Mouse (Mus musculus): ENCODE data around the gene Gm340. TPM values are rescaled to one million over a fixed set of nuclear protein-coding genes. Genes with fewer than 3 reads are reported as not detected.
A peak's percentile ranks its signal among the peaks of the same experiment; 100 is the strongest.

Gm340 gene
- polyA plus RNA-seq, 1 experiment from 2014 or later = 3.6 TPM

GRCm38 (mm10) chr19:41617102-41617501 is 34.9 kb downstream of the Gm340 start:
- 50% methylated on average over 13 of the region's 13 CpGs for WGBS
- peak overlapping the region; percentile 37; the same call in 1 of the 2 replicates for H3K27ac ChIP-seq (replicated peaks)
- H3K9me3 ChIP-seq = no peaks in the 10 kb centered on the region
- no peaks in the 10 kb centered on the region for H3K36me3 ChIP-seq (replicated peaks)
- H3K4me3 ChIP-seq = no peak overlapping the region
- H3K4me1 ChIP-seq = peaks cover 67% of the 10 kb centered on the region
- peak; percentile 20 for DNase-seq (ENCODE audit: low spot score)
- peaks cover 93% of the 10 kb centered on the region for H3K27me3 ChIP-seq (replicated peaks; ENCODE audit: low read depth, poor library complexity, severe bottlenecking)

DNA sequence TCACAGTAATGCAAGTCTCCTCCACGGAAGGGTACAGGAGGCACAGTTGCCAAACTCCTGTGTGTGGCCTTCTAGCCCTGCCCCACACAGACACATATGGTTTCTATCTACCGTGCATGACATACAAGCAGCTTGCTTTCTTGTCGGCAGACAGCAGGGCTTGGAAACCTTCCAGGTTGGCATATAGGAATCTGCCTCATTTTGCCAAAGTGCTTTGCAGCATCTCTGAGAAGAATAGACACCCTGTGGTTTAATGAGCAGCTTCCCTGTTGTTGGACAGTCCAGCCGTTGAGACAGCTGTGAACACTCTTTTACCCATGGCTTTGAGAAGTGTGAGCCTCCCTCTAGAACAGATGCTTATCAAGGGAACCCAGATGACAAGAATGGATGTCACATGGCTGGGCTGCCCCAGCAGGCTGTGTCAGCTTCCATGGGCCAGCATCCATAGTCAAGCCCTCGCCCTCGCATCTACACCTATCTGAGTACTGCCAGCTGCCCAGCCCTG is 36.0 kb downstream of the Gm340 start:
- H3K4me3 ChIP-seq = no peak overlapping the region
- H3K36me3 ChIP-seq (replicated peaks) = no peaks in the 10 kb centered on the region
- H3K9me3 ChIP-seq = no peaks in the 10 kb centered on the region
- peak; percentile 49 for DNase-seq (ENCODE audit: low spot score)
- 49% methylated on average over 6 of the region's 6 CpGs for WGBS
- peaks cover 59% of the 10 kb centered on the region for H3K4me1 ChIP-seq
- no peak overlapping the region; the same call in 1 of the 2 replicates for H3K27ac ChIP-seq (replicated peaks)
- peaks cover 91% of the 10 kb centered on the region for H3K27me3 ChIP-seq (replicated peaks; ENCODE audit: low read depth, poor library complexity, severe bottlenecking)

DNA sequence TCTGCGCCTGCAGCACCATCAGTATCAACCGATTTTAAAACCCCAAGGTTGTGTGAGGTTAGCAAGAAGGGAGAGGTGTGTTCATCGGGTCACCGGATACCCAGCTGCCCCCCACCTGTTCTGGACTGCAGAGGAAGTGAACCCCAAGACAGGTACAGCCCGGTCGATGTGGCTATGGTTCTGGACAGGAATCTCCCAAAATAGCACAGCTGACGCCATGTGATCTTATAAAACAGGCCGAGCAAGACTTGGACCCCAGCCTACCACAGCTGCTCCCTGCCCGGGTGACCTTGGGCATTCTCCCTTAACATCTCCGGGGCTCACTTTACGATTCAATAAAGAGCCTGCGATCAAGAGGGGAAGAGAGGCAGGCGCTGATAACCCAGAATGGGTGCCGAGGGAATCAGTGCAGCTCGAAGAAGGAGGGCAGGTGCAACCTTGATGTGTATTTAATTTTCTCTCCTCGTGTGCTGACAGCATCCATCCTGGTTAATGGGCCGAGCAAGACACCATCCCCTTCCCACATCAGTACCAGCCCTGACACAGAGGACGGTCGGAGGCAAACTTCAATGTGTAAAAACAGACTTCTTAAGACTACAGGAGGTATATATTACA is 36.7 kb downstream of the Gm340 start:
- WGBS = 80% methylated on average over 19 of the region's 19 CpGs
- peak overlapping the region; percentile 44; the same call in 1 of the 2 replicates for H3K27ac ChIP-seq (replicated peaks)
- H3K36me3 ChIP-seq (replicated peaks) = no peaks in the 10 kb centered on the region
- H3K9me3 ChIP-seq = no peaks in the 10 kb centered on the region
- peaks cover 89% of the 10 kb centered on the region for H3K27me3 ChIP-seq (replicated peaks; ENCODE audit: low read depth, poor library complexity, severe bottlenecking)
- H3K4me1 ChIP-seq = peaks cover 52% of the 10 kb centered on the region
- DNase-seq (ENCODE audit: low spot score) = no peak
- H3K4me3 ChIP-seq = no peak overlapping the region

DNA sequence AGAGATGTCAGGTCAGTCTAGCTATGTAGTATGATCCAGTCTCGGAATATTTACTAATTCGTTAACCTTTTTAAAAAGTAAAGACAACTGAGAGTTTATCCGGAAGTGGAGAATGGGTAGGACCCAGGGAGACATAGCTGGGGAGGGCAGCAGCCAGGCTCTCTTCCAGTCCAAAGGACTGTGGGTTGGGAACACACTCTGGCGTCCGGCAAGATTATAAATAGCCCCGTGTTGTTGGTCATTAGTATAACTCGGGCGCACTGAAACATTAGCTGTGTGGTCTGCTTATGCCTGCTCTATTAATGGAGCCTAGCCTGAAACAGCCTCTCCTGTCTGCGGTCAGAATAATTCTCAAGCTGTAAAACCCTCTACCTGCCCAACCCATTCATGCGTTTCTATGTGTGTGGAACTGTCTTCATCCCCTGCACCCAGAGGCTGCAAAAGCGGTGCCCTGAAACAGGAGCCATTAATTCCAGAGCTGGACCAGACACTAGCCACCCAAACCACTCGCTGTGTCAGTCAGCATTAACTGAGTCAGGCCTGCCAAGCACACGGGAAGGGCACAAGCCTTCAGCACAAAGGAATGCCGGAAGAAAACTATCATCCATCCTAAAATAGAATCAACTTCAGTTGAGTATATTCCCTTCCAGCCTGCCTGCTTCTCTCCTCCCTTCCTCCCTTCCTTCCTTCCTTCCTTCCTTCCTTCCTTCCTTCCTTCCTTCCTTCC is 38.4 kb downstream of the Gm340 start:
- H3K27me3 ChIP-seq (replicated peaks; ENCODE audit: low read depth, poor library complexity, severe bottlenecking) = peaks cover 80% of the 10 kb centered on the region
- peaks cover 36% of the 10 kb centered on the region for H3K4me1 ChIP-seq
- 90% methylated on average over 14 of the region's 14 CpGs for WGBS
- no peak for DNase-seq (ENCODE audit: low spot score)
- H3K9me3 ChIP-seq = peaks cover 3% of the 10 kb centered on the region; the same call in 1 of the 2 replicates
- peaks cover 3% of the 10 kb centered on the region; the same call in 1 of the 2 replicates for H3K36me3 ChIP-seq (replicated peaks)
- no peak overlapping the region for H3K4me3 ChIP-seq
- H3K27ac ChIP-seq (replicated peaks) = no peak overlapping the region

GRCm38 (mm10) chr19:41628970-41629369 is 46.8 kb downstream of the Gm340 start:
- Histone ChIP-seq H3K4me1 (peaks cover 5% of the 10 kb centered on the region), H3K27me3 (replicated peaks; ENCODE audit: low read depth, poor library complexity, severe bottlenecking) (peaks cover 22% of the 10 kb centered on the region), H3K4me3 (no peak overlapping the region), H3K36me3 (replicated peaks) (peaks cover 3% of the 10 kb centered on the region; the same call in 1 of the 2 replicates), H3K27ac (replicated peaks) (no peak overlapping the region), H3K9me3 (peaks cover 3% of the 10 kb centered on the region; the same call in 1 of the 2 replicates)
- WGBS = 87% methylated on average over 11 of the region's 11 CpGs
- no peak for DNase-seq (ENCODE audit: low spot score)

DNA sequence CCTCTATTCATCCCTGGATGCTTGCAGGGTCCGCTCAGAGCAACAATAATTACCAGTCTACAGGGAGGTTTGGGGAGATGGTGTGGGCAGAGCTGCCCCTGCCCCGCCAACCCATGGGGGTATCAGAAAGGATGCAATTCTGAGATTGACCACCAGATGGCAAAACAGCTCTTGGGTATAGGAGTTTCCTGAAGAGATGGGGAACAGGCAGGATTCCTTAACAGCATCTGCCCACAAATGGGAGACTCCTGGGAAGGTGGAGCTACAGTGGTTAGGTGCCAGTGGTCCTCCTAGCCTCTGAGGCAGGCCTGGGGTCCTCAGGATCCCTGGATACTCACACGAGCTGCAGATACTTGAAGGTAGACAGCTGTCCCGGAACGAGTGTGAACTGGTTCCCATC is 47.4 kb downstream of the Gm340 start:
- peaks cover 3% of the 10 kb centered on the region; the same call in 1 of the 2 replicates for H3K36me3 ChIP-seq (replicated peaks)
- DNase-seq (ENCODE audit: low spot score) = peak; percentile 66
- no peak overlapping the region for H3K4me3 ChIP-seq
- H3K27me3 ChIP-seq (replicated peaks; ENCODE audit: low read depth, poor library complexity, severe bottlenecking) = peaks cover 17% of the 10 kb centered on the region
- H3K27ac ChIP-seq (replicated peaks) = no peak overlapping the region
- peaks cover 5% of the 10 kb centered on the region for H3K4me1 ChIP-seq
- 49% methylated on average over 5 of the region's 5 CpGs for WGBS
- peaks cover 3% of the 10 kb centered on the region; the same call in 1 of the 2 replicates for H3K9me3 ChIP-seq

GRCm38 (mm10) chr19:41634099-41634498 is 51.9 kb downstream of the Gm340 start:
- DNase-seq (ENCODE audit: low spot score) = no peak
- Histone ChIP-seq H3K4me3 (no peak overlapping the region), H3K9me3 (no peaks in the 10 kb centered on the region), H3K27ac (replicated peaks) (no peak overlapping the region), H3K4me1 (peaks cover 5% of the 10 kb centered on the region), H3K36me3 (replicated peaks) (no peaks in the 10 kb centered on the region), H3K27me3 (replicated peaks; ENCODE audit: low read depth, poor library complexity, severe bottlenecking) (no peaks in the 10 kb centered on the region)
- 90% methylated on average over 10 of the region's 10 CpGs for WGBS

- Histone ChIP-seq H3K4me3 (no peak overlapping the region), H3K27ac (replicated peaks) (no peak overlapping the region), H3K36me3 (replicated peaks) (no peaks in the 10 kb centered on the region), H3K4me1 (peaks cover 5% of the 10 kb centered on the region), H3K9me3 (no peaks in the 10 kb centered on the region), H3K27me3 (replicated peaks; ENCODE audit: low read depth, poor library complexity, severe bottlenecking) (no peaks in the 10 kb centered on the region; the same call in 1 of the 2 replicates)
- WGBS = 78% methylated on average over 6 of the region's 6 CpGs
- DNase-seq (ENCODE audit: low spot score) = no peak
Measured at GRCm38 (mm10) chr19:41634999-41635398, 52.8 kb downstream of the Gm340 start.

Small RNA genes lying within 50 kb of the gene (microRNA-seq; reads per million reads assigned to microRNA genes)
- gene Mir8091 = not detected

Other genes starting within 250 kb of the Gm340 start
- 2.5 and 3.0 TPM in 2 replicates for gene Pik3ap1, start 197.3 kb upstream of the Gm340 start, polyA plus RNA-seq (2016; fragmentation: Nextera tagmentation; extraction: Ambion mirVana)
- 13.5 and 14.6 TPM in 2 replicates for gene Lcor, start 99.7 kb upstream of the Gm340 start, polyA plus RNA-seq (2016; fragmentation: Nextera tagmentation; extraction: Ambion mirVana)
- gene Slit1, start 161.3 kb downstream of the Gm340 start, polyA plus RNA-seq (2016; fragmentation: Nextera tagmentation; extraction: Ambion mirVana) = 2.3 and 3.9 TPM in 2 replicates
- 45.2 and 46.2 TPM in 2 replicates for gene Arhgap19, start 219.7 kb downstream of the Gm340 start, polyA plus RNA-seq (2016; fragmentation: Nextera tagmentation; extraction: Ambion mirVana)
- 9.1 and 9.2 TPM in 2 replicates for gene Frat1, start 247.6 kb downstream of the Gm340 start, polyA plus RNA-seq (2016; fragmentation: Nextera tagmentation; extraction: Ambion mirVana)